Mouse (Mus musculus) regulatory T cell (primary cell): ENCODE results near the gene Fam160a1.

ENCODE experiments used
- in situ Hi-C: fragments of 300-600 bp; cut with MboI, MseI; formaldehyde crosslinking; loops from one replicate; pipeline ENCODE4 v1.15.1; 2025; ENCODE audit warnings: high pct_unique_total_duplicates

Gene Fam160a1

DNA sequence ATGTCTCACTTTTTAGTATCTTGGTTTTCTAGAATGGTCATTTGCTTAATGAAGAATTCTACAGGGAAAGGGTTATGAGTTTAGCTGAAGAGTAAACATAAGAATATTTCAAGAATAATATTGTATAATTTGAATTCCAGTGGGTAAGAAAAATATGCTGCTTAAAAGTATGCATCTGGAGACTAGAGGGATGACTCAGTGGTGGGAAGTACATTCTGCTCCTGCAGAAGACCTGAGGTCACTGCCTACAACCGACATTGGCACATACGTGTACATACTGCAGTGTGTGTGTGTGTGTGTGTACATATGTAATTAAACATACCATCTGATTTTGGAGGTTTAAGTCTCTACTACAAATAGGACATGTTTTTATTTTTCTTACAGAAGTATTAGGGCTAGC, 181.5 kb downstream of the Fam160a1 start:
- in situ Hi-C loops: no loop called here

DNA sequence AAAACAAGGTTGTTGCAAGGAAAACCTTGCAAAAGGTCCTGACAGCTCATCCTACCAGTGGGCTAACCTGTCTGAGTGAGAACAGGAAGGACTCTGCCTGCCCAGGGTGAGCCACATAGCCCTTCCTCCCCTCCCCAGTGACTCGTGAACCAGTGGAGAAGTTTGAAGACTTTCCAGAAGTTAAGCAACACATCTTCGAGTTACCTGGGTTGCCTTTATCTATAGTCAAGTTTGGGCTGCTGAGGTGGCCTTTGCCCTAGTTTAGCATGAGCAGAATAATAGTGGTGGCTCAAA, 182.0 kb downstream of the Fam160a1 start:
- in situ Hi-C loops: no loop called here

DNA sequence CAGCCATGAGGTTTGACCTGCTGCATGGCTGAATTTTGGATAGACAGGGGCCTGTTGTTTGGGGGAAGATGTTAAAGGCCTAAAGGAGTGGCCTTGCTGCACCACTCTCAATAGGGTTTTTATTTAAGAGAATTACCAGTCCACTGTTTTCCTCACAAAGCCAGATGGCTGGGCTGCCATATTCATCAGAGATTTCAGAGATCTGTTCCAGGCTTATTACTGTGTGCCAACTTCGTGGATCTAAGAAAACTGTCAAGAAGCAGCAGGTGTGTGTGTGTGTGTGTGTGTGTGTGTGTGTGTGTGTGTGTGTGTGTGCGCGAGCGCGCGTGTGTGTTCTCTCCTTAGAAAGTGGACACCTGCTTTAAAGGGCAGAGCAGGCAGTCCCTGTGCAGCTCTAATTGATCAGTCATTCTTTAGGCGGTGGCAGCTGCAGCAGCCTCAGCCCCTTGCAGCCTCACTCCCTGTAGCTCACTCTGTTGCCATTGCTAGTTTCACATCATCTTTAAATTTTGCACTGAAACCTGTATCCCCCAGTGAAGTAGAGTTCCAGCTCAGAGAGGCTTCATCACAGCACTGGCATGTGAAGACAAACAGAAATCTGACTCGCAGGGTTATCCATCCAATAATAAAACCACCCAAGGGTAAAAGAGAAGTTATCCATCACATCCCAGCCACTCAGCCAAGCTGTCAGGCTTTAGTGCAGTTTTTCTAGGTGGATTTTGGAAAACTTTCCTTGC, 182.5 kb downstream of the Fam160a1 start:
- in situ Hi-C loops: no loop called here

DNA sequence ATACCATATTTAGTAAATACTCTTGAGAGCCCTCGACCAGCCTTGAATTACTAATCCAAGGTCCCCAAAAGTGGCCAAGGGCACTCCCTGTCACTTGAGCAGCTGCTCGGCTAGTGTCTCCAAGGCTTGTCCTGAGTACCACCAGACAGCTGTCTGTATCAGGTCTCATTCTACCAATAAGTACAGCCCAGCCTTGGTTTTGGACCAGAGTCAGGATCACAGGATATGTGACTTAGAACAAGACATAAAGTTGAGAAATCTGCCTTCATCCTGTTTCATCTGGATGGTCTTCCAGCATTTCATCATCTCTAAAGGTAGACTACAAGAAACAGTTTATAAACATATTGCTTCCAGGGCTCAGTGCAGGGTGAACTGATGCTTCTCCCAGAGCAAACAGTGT, 183.4 kb downstream of the Fam160a1 start:
- in situ Hi-C loops: no loop called here

DNA sequence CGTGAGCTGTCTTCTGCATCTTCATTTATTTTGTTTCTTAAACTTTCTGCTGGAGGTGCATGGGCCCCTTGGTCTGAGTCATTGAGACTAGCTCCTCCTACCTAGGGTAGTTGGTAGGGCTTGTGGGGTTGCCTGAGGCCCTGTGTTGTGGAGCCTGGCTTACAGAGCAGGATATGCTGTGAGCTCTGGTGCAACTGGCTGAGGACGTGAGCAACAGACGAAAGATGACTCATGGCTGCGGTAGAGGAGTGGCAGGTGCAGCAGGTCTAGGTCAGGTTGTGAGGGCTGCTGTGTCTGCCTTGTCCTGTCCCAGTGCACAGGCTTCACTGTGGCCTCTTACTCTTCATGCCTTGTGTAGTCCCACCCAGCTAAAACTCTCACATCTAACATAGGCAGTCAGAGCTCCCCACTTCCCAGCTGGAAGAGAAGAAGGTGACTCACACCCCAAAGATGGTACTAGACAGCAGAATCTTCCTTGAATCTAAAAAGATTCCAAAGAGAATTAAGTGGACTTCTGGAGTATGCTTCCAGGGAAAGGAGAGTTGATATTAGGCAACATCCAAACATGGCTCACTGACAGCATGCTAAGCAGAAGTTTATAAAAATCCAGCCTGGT, 187.1 kb downstream of the Fam160a1 start:
- in situ Hi-C loops: no loop called here

DNA sequence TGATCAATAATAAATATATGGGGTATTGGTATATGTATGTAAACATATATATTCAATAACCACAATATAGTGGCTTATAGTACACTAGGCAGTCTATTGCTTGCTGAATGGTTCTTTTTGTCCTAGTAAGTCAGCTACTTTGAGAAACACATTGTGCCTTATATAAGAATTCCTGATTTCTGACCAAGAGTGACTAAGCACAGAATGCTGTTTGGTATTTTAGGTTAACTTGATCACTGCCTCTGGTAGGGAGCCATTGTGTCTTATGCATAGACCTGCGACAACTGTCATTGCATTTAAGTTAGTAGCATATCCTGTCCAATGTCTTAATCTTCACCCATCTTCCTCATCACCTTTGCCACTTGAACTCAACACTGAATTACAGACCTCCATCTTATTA, 197.3 kb downstream of the Fam160a1 start:
- in situ Hi-C loops: no loop called here

DNA sequence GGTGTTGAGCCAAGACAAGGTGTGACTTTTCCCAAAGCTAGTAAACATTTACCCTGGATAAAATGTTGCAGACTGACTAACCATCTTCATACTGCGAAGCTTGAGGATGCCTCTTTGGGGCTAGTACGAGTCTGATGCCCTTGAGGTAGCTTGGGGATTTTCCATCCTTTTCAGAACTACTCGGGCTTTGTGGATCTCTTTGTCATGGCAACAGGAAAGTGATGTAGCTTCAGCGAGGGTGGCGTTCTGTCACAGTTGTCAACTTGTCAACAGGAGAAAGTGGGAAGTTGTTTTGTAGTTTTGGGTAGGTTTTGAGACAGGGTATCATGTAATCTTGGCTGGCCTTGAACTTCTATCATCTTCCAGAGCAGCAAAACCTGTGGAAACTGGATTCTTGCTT, 197.7 kb downstream of the Fam160a1 start:
- in situ Hi-C loops: no loop called here

DNA sequence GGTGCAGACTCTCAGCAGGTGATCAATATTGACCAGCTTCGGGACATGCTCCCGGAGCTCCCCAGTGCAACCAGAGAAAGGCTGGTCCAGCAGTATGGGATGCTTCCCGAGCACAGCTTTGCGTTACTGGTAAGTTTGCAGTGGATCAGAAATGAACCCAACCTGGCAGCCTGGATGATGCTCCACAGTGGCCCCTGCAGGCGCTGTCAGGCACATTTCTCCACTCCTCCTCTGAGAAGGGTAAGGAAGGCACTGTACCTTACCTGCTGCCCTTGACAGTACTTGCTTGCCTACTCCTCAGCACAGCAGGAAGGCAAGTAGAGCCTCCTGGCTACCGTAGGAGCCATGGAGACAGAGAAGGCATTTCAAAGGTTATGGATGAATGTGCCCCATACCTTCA, 198.2 kb downstream of the Fam160a1 start:
- in situ Hi-C loops: no loop called here

DNA sequence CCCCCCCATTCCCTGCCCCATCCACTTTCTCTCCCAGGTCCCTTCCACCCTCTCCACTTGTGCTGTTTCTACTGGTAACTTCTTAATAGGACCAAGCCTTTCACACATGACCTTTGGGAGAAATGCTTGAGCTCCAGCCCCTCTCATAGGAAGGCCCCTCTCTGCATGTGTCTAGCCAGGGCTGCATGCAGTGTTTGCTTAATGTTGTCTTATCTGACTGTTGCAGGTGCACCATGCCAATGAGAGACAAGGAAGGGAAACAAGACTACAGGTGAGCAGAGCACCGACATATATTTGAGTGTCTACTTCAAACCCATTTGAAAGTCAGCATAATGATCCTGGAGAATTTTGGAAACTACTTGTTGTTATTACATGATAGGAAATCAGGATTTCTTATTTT, 200.7 kb downstream of the Fam160a1 start:
- in situ Hi-C loops: no loop called here
